Mouse (Mus musculus) bone marrow, adult 2 months (tissue): ENCODE data around the gene Ptp4a2.

Source experiments
- CTCF ChIP-seq: fragments of 200-500 bp; IDR thresholded peaks from 2 replicates; pipeline ENCODE4 v1.5.1; 2011; ENCODE audit warnings: low read length, control low read depth; ENCODE audit not compliant: control insufficient read depth, insufficient read depth
- POLR2A ChIP-seq: fragments of 200-500 bp; IDR thresholded peaks from 2 replicates; pipeline ENCODE4 v1.6.1; 2011; ENCODE audit warnings: low read depth, mild to moderate bottlenecking, control low read depth, low read length, borderline replicate concordance; ENCODE audit not compliant: control insufficient read depth

DNA sequence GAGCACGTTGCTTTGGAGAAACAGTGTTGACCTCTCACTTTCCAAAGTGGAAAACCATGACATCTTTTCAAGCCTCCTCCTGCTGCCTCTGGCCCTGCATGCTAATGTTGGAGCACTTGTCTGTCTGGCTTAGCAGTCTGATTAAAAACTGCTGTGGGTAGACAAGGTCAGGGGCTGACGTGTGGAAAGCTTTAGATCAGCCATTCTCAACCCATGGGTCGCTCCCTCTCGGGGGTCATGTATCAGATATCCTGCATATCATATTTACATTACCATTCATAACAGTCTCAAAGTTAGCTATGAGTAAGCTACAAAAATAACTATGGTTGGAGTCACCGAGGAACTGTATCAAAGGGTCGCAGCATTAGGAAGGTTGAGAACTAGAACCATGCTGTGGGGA is 57.2 kb downstream of the Ptp4a2 start:
- TF ChIP-seq POLR2A, result no peak
- TF ChIP-seq CTCF, result no peak
